Mouse (Mus musculus) heart, postnatal 0 days (tissue): ENCODE measurements around the gene Ddx39b. TPM values are rescaled to one million over a fixed set of nuclear protein-coding genes. Genes with fewer than 3 reads are reported as not detected.

ENCODE experiments used
- ATAC-seq: fragments of 200-750 bp; cut with Nextera tagmentation; 2 replicates; pipeline ENCODE4 v1.8.0; 2017; ENCODE audit warnings: low read depth, moderate number of reproducible peaks, moderate library complexity; ENCODE audit not compliant: insufficient read depth
- DNase-seq: peaks from one replicate; pipeline ENCODE4 v3.0.0-alpha.2; 2016; ENCODE audit warnings: low spot score
- H3K27ac ChIP-seq: fragments of 300-500 bp; sonication (generic); 2 replicates; pipeline ENCODE4 v1.5.1; 2014; ENCODE audit warnings: low read depth, mild to moderate bottlenecking
- H3K27me3 ChIP-seq: fragments of 300-500 bp; sonication (generic); 2 replicates; pipeline ENCODE4 v1.6.1; 2014; ENCODE audit warnings: low read length, mixed read lengths; ENCODE audit not compliant: control insufficient read depth, insufficient read depth
- H3K36me3 ChIP-seq: fragments of 300-500 bp; sonication (generic); replicated peaks from 2 replicates; pipeline ENCODE4 v1.6.1; 2014; ENCODE audit warnings: low read length, mixed read lengths; ENCODE audit not compliant: control insufficient read depth, insufficient read depth
- H3K4me1 ChIP-seq: fragments of 300-500 bp; sonication (generic); 2 replicates; pipeline ENCODE4 v1.6.1; 2014; ENCODE audit warnings: antibody characterized with exemption; ENCODE audit not compliant: control insufficient read depth, insufficient read depth
- H3K4me2 ChIP-seq: fragments of 300-500 bp; sonication (generic); 2 replicates; pipeline ENCODE4 v1.6.1; 2014; ENCODE audit warnings: low read depth, mild to moderate bottlenecking, low read length, moderate library complexity
- H3K4me3 ChIP-seq: fragments of 300-500 bp; sonication (generic); 2 replicates; pipeline ENCODE4 v1.5.1; 2014; ENCODE audit warnings: low read depth, low read length
- H3K9ac ChIP-seq: fragments of 300-500 bp; sonication (generic); replicated peaks from 2 replicates; pipeline ENCODE4 v1.6.1; 2014; ENCODE audit warnings: low read depth, low read length, mixed read lengths
- H3K9me3 ChIP-seq: fragments of 300-500 bp; sonication (generic); replicated peaks from 2 replicates; pipeline ENCODE4 v1.6.1; 2016; ENCODE audit warnings: low read length; ENCODE audit not compliant: control insufficient read depth
- CTCF ChIP-seq: IDR thresholded peaks from 2 replicates; pipeline ENCODE4 v1.5.1; 2016; ENCODE audit warnings: antibody characterized with exemption, control low read depth, low read depth
- EP300 ChIP-seq: IDR thresholded peaks from 2 replicates; pipeline ENCODE4 v1.6.1; 2016; ENCODE audit warnings: antibody characterized with exemption, low read depth
- WGBS: fragments of 180-500 bp; shearing (Covaris S2); extraction: QIAGEN DNeasy Blood & Tissue Kit; methylation state at CpG from one replicate; pipeline ENCODE4 v1.1.7; 2014; 5-methylcytosine and 5-hydroxymethylcytosine counted together
- microRNA-seq: library from miRNA; unstranded; fragments of <30 nt; microRNA quantifications from one replicate; pipeline ENCODE4, GENCODE M21; 2016
- polyA plus RNA-seq: library from polyadenylated mRNA; unstranded; fragments of >200 nt; fragmentation: Nextera tagmentation; extraction: Ambion mirVana; gene quantifications from 2 replicates; pipeline ENCODE4 v1.2.1, GENCODE M21; 2015
- total RNA-seq: library from RNA; depleted of rRNA; stranded (reverse); fragments of >200 nt; gene quantifications from 2 replicates; pipeline ENCODE4 v1.2.3, GENCODE M21; 2014; ENCODE audit warnings: low replicate concordance; rRNA removed

Ddx39b gene
- total and polyA plus RNA-seq, 2 experiments from 2014 or later: 131 to 162 TPM

DNA sequence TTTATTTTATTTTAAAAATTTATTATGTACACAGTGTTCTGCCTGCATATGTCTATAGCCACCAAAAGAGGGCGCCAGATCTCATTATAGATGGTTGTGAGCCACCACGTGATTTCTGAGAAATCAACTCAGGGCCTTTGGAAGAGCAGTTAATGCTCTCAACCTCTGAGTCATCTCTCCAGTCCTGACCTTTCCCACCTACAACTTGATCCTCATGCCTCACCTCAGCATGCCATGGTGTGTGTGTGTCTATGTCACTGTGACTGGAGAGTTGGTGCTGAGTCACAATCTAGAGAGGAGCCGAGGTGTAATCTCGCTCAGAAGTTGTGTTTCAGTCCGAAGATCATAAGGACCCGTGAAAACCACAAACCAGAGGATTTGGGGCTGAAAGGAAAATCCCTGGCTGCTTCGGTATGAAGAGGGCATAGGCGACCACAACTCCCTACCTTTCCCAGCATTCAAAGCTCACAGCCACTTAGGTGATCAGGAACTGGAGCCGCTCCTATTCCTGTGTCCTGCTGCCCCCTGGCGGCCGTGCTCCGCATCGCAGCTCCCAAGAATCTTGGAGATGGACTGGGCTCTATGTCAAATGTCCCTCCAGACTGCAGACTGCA lies 60.2 kb downstream of the Ddx39b start:
- TF ChIP-seq CTCF: peak; percentile 82
- no peak for TF ChIP-seq EP300
- Histone ChIP-seq H3K36me3 (no peaks in the 10 kb centered on the region), H3K9me3 (no peaks in the 10 kb centered on the region), H3K4me1 (no peaks in the 10 kb centered on the region), H3K27ac (no peak overlapping the region), H3K4me3 (no peak overlapping the region), H3K27me3 (no peaks in the 10 kb centered on the region), H3K4me2 (no peak overlapping the region), H3K9ac (no peak overlapping the region)
- WGBS: 22% methylated on average over 13 of the region's 13 CpGs
- peak; percentile 33; the same call in 1 of the 2 replicates for ATAC-seq
- DNase-seq: peak; percentile 31

- Histone ChIP-seq H3K9ac (no peak overlapping the region), H3K36me3 (no peaks in the 10 kb centered on the region), H3K4me1 (no peaks in the 10 kb centered on the region), H3K27me3 (no peaks in the 10 kb centered on the region), H3K27ac (no peak overlapping the region), H3K4me2 (no peak overlapping the region), H3K4me3 (no peak overlapping the region), H3K9me3 (no peaks in the 10 kb centered on the region)
- DNase-seq (no peak), ATAC-seq (no peak)
- no peak for TF ChIP-seq CTCF
- TF ChIP-seq EP300: no peak
- WGBS: 63% methylated on average over 2 of the region's 2 CpGs
Observed at GRCm38 (mm10) chr17:35303271-35303670, 61.7 kb downstream of the Ddx39b start.

Small RNA genes within 50 kb of the gene (microRNA-seq; reads per million reads assigned to microRNA genes)
- gene Mir6973a (not detected), gene Mir6974 (not detected), gene Mir6975 (2.5 reads per million, percentile 9 among the genes with 10 or more reads in this experiment), gene Mir8094 (not detected)

Other genes starting within 250 kb of the Ddx39b start
Only the 30 nearest of the 35 such genes appear.
- gene Msh5, start 195.0 kb upstream of the Ddx39b start, total RNA-seq: 1.2 and 5.0 TPM in 2 replicates
- gene Msh5, start 195.0 kb upstream of the Ddx39b start, polyA plus RNA-seq: 1.4 and 1.7 TPM in 2 replicates
- 194 and 223 TPM in 2 replicates for gene Clic1, start 191.8 kb upstream of the Ddx39b start, total RNA-seq
- 203 and 205 TPM in 2 replicates for gene Clic1, start 191.8 kb upstream of the Ddx39b start, polyA plus RNA-seq
- gene Ddah2, start 182.7 kb upstream of the Ddx39b start, total RNA-seq: 97.1 and 114 TPM in 2 replicates
- 128 and 130 TPM in 2 replicates for gene Ddah2, start 182.7 kb upstream of the Ddx39b start, polyA plus RNA-seq
- gene Ly6g6c, start 176.4 kb upstream of the Ddx39b start, total RNA-seq: not detected in 2 replicates
- gene Ly6g6c, start 176.4 kb upstream of the Ddx39b start, polyA plus RNA-seq: not detected in 2 replicates
- gene Mpig6b, start 175.6 kb upstream of the Ddx39b start, total RNA-seq: 0.15 TPM in 1 of 2 replicates, not detected in the other
- gene Mpig6b, start 175.6 kb upstream of the Ddx39b start, polyA plus RNA-seq: 0.15 and 0.16 TPM in 2 replicates
- gene Ly6g6e, start 164.8 kb upstream of the Ddx39b start, total RNA-seq: 1.6 TPM in 1 of 2 replicates, not detected in the other
- gene Ly6g6e, start 164.8 kb upstream of the Ddx39b start, polyA plus RNA-seq: 0.22 and 0.32 TPM in 2 replicates
- gene Ly6g6d, start 163.7 kb upstream of the Ddx39b start, total RNA-seq: 3.8 TPM in 1 of 2 replicates, not detected in the other
- 3.0 and 3.3 TPM in 2 replicates for gene Ly6g6d, start 163.7 kb upstream of the Ddx39b start, polyA plus RNA-seq
- gene Ly6g6f, start 156.1 kb upstream of the Ddx39b start, total RNA-seq: not detected in 2 replicates
- 0.10 TPM in 1 of 2 replicates, not detected in the other for gene Ly6g6f, start 156.1 kb upstream of the Ddx39b start, polyA plus RNA-seq
- gene Abhd16a, start 152.5 kb upstream of the Ddx39b start, total RNA-seq: 74.3 and 131 TPM in 2 replicates
- gene Abhd16a, start 152.5 kb upstream of the Ddx39b start, polyA plus RNA-seq: 73.2 and 74.1 TPM in 2 replicates
- not detected in 2 replicates for gene Ly6g5c, start 133.5 kb upstream of the Ddx39b start, total RNA-seq
- 0.25 and 0.26 TPM in 2 replicates for gene Ly6g5c, start 133.5 kb upstream of the Ddx39b start, polyA plus RNA-seq
- gene Ly6g5b, start 126.3 kb upstream of the Ddx39b start, total RNA-seq: 0.97 TPM in 1 of 2 replicates, not detected in the other
- 0.30 TPM in 1 of 2 replicates, not detected in the other for gene Ly6g5b, start 126.3 kb upstream of the Ddx39b start, polyA plus RNA-seq
- 4.2 and 24.1 TPM in 2 replicates for gene Gpank1, start 120.3 kb upstream of the Ddx39b start, total RNA-seq
- 9.1 and 9.6 TPM in 2 replicates for gene Gpank1, start 120.3 kb upstream of the Ddx39b start, polyA plus RNA-seq
- 239 and 244 TPM in 2 replicates for gene Csnk2b, start 119.7 kb upstream of the Ddx39b start, total RNA-seq
- gene Csnk2b, start 119.7 kb upstream of the Ddx39b start, polyA plus RNA-seq: 232 and 241 TPM in 2 replicates
- gene D17H6S53E, start 115.4 kb upstream of the Ddx39b start, total RNA-seq: 22.3 and 135 TPM in 2 replicates
- 16.4 and 17.3 TPM in 2 replicates for gene D17H6S53E, start 115.4 kb upstream of the Ddx39b start, polyA plus RNA-seq
- not detected in 2 replicates for gene Apom, start 109.7 kb upstream of the Ddx39b start, total RNA-seq
- gene Apom, start 109.7 kb upstream of the Ddx39b start, polyA plus RNA-seq: 0.11 TPM in 2 replicates
- gene Bag6, start 106.6 kb upstream of the Ddx39b start, total RNA-seq: 188 and 235 TPM in 2 replicates
- gene Bag6, start 106.6 kb upstream of the Ddx39b start, polyA plus RNA-seq: 35.6 and 37.7 TPM in 2 replicates
- 99.2 and 120 TPM in 2 replicates for gene Prrc2a, start 76.8 kb upstream of the Ddx39b start, total RNA-seq
- gene Prrc2a, start 76.8 kb upstream of the Ddx39b start, polyA plus RNA-seq: 56.6 and 60.7 TPM in 2 replicates
- 1.8 TPM in 1 of 2 replicates, not detected in the other for gene Aif1, start 65.7 kb upstream of the Ddx39b start, total RNA-seq
- 6.5 and 7.5 TPM in 2 replicates for gene Aif1, start 65.7 kb upstream of the Ddx39b start, polyA plus RNA-seq
- 6.6 and 52.7 TPM in 2 replicates for gene Lst1, start 53.3 kb upstream of the Ddx39b start, total RNA-seq
- gene Lst1, start 53.3 kb upstream of the Ddx39b start, polyA plus RNA-seq: 7.0 and 9.7 TPM in 2 replicates
- 0.27 and 1.0 TPM in 2 replicates for gene Ltb, start 47.3 kb upstream of the Ddx39b start, total RNA-seq
- gene Ltb, start 47.3 kb upstream of the Ddx39b start, polyA plus RNA-seq: 0.33 and 0.48 TPM in 2 replicates
- 0.53 TPM in 1 of 2 replicates, not detected in the other for gene Tnf, start 39.7 kb upstream of the Ddx39b start, total RNA-seq
- 0.12 and 0.21 TPM in 2 replicates for gene Tnf, start 39.7 kb upstream of the Ddx39b start, polyA plus RNA-seq
- not detected in 2 replicates for gene Lta, start 36.4 kb upstream of the Ddx39b start, total RNA-seq
- gene Lta, start 36.4 kb upstream of the Ddx39b start, polyA plus RNA-seq: not detected in 2 replicates
- gene Gm16181, start 20.9 kb upstream of the Ddx39b start, total RNA-seq: 0.93 TPM in 1 of 2 replicates, not detected in the other
- 0.81 and 0.87 TPM in 2 replicates for gene Gm16181, start 20.9 kb upstream of the Ddx39b start, polyA plus RNA-seq
- gene Atp6v1g2, start 8.1 kb upstream of the Ddx39b start, total RNA-seq: 3.2 and 3.7 TPM in 2 replicates
- 10.6 and 10.7 TPM in 2 replicates for gene Atp6v1g2, start 8.1 kb upstream of the Ddx39b start, polyA plus RNA-seq
- gene Nfkbil1, start 6.0 kb upstream of the Ddx39b start, total RNA-seq: 14.3 and 33.4 TPM in 2 replicates
- 6.7 and 7.0 TPM in 2 replicates for gene Nfkbil1, start 6.0 kb upstream of the Ddx39b start, polyA plus RNA-seq
- gene H2-D1, start 21.0 kb downstream of the Ddx39b start, total RNA-seq: 65.4 and 104 TPM in 2 replicates
- gene H2-D1, start 21.0 kb downstream of the Ddx39b start, polyA plus RNA-seq: 105 and 113 TPM in 2 replicates
- not detected in 2 replicates for gene H2-Q1, start 78.7 kb downstream of the Ddx39b start, total RNA-seq
- gene H2-Q1, start 78.7 kb downstream of the Ddx39b start, polyA plus RNA-seq: not detected in 2 replicates
- gene H2-Q2, start 100.5 kb downstream of the Ddx39b start, total RNA-seq: not detected in 2 replicates
- 0.14 and 0.22 TPM in 2 replicates for gene H2-Q2, start 100.5 kb downstream of the Ddx39b start, polyA plus RNA-seq
- gene H2-Q4, start 137.9 kb downstream of the Ddx39b start, total RNA-seq: 6.9 and 19.7 TPM in 2 replicates
- 2.2 and 2.8 TPM in 2 replicates for gene H2-Q4, start 137.9 kb downstream of the Ddx39b start, polyA plus RNA-seq
- gene H2-Q6, start 183.1 kb downstream of the Ddx39b start, total RNA-seq: 0.19 and 1.8 TPM in 2 replicates
- gene H2-Q6, start 183.1 kb downstream of the Ddx39b start, polyA plus RNA-seq: 0.26 TPM in 2 replicates